Mouse (Mus musculus) cerebellum, adult 2 months (tissue): ENCODE measurements at regions not wholly inside any gene's neighbourhood (a gene's known extent, or its start where the extent isn't known, plus 50 kb on each side); places are given as distances from the start of the nearest gene placed in this dataset.

ENCODE experiments used
- CTCF ChIP-seq: fragments of 200-500 bp; IDR thresholded peaks from 2 replicates; pipeline ENCODE4 v1.5.1; 2011; ENCODE audit warnings: low read depth, mild to moderate bottlenecking, control low read depth, low read length, moderate library complexity, borderline replicate concordance; ENCODE audit not compliant: insufficient read depth
- POLR2A ChIP-seq: fragments of 200-500 bp; IDR thresholded peaks from 2 replicates; pipeline ENCODE4 v1.6.1; 2011; ENCODE audit warnings: low read length, control low read depth, borderline replicate concordance; ENCODE audit not compliant: insufficient read depth

GRCm38 (mm10) chr9:61724070-61724469 lies 190.3 kb downstream of the Rplp1 start:
- no peak for TF ChIP-seq POLR2A
- no peak for TF ChIP-seq CTCF
